Mouse (Mus musculus) CD4-positive, CD25-positive, alpha-beta regulatory T cell (primary cell): ENCODE results near the gene Cst8. TPM values are rescaled to one million over a fixed set of nuclear protein-coding genes. Genes with fewer than 3 reads are reported as not detected.

ENCODE experiments used
- polyA plus RNA-seq: library from polyadenylated mRNA; unstranded; fragments of 100-300 nt; shearing (Covaris generic); gene quantifications from one replicate; pipeline ENCODE4 v1.2.1, GENCODE M21; 2017

The Cst8 gene
- not detected for polyA plus RNA-seq

DNA sequence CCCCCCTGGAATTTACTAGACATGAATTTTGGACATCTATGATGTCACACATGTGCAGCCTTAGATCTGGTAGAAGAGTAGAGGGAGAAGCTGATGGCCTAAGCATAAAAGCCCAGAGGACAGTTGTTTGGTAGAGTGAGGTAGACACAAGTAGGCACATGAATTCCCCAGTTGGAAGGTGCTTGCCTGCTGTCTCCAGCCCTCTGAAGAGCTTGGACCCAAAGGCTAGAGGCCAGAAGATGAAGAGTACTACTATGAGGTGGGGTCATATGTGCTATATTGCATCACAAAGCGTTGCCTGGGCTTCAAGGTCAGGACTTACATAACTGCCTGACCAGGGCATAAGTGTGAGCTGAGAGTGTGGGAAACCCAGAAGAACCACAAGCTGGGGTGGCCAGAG, at the start of gene Cst8:
Gene Cst8, plus strand, starts transcription at position 301 of the 400 bp plus-strand sequence.

GRCm38 (mm10) chr2:148750058-148750457, 48.5 kb upstream of the Cst8 start, which contains the start of gene Cstl1:
TSS of gene Cstl1 (plus strand) at chr2:148750358.

GRCm38 (mm10) chr2:148771397-148771796, 27.2 kb upstream of the Cst8 start, which contains the start of gene Cst11:
TSS of gene Cst11 (minus strand) at chr2:148771497.

GRCm38 (mm10) chr2:148781709-148782108, 16.9 kb upstream of the Cst8 start, which contains the start of gene 8030411F24Rik:
TSS of gene 8030411F24Rik (plus strand) at chr2:148782009.

DNA sequence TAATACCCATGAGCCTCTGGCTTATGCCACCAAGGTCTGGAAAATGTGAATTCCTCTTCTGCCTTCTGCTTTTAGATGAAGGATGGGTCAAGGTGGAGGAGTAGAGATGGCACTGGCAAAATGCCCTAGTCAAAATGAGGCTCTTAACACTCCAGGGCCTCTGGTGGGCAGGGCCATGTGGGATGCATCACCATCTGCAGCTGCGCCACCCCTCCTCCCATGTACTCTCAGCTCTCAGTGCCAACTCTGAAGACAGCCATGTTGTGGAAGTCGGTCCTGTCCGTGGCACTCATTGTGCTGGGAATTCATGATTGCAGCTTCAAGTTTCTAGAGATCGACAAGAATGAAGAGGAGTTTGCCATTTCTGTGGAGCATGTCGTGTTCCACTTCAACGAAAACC, 9.4 kb upstream of the Cst8 start, which contains the start of gene Cst12:
Gene Cst12, plus strand, starts transcription at position 220 of the 400 bp plus-strand sequence.

GRCm38 (mm10) chr2:148819909-148820308, 21.3 kb downstream of the Cst8 start, which contains the start of gene Cst13:
TSS of gene Cst13 (plus strand) at chr2:148820081.

DNA sequence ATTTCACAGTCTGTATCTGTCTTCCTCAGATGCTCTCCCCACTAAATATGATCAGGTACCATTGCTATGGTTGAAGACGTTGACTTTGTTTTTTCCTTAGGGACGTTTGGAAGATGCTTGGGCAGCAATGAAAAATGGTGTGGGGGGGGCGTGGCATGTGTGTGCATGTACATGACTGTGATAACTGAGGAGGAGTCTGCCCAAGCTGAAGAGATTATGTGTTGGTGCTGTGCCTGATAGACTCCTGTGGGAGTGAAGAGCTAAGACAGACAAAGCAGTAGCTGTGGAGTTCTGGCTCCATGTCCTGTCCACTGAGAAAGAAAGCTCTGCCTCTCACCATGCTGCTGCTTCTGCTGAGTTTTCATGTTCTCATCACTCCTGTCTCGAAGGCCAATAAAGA, 36.3 kb downstream of the Cst8 start, which contains the start of gene Cst9:
Gene Cst9, plus strand, starts transcription at position 236 of the 400 bp plus-strand sequence.

Other genes with a start within 250 kb of the Cst8 start
- 58.2 TPM for gene Nxt1, start 126.2 kb upstream of the Cst8 start, polyA plus RNA-seq
- gene Gzf1, start 117.8 kb upstream of the Cst8 start, polyA plus RNA-seq: 11.7 TPM
- gene Napb, start 66.3 kb upstream of the Cst8 start, polyA plus RNA-seq: 1.6 TPM
- not detected for gene Cstl1, start 48.4 kb upstream of the Cst8 start, polyA plus RNA-seq
- gene Cst11, start 27.3 kb upstream of the Cst8 start, polyA plus RNA-seq: not detected
- not detected for gene 8030411F24Rik, start 16.8 kb upstream of the Cst8 start, polyA plus RNA-seq
- gene Cst12, start 9.4 kb upstream of the Cst8 start, polyA plus RNA-seq: not detected
- gene Cst13, start 21.3 kb downstream of the Cst8 start, polyA plus RNA-seq: not detected
- gene Cst9, start 36.4 kb downstream of the Cst8 start, polyA plus RNA-seq: not detected
- not detected for gene 9230104L09Rik, start 66.3 kb downstream of the Cst8 start, polyA plus RNA-seq
- gene Cst3, start 76.9 kb downstream of the Cst8 start, polyA plus RNA-seq: 140 TPM
- not detected for gene Gm1330, start 204.5 kb downstream of the Cst8 start, polyA plus RNA-seq
- gene Gm10750, start 218.5 kb downstream of the Cst8 start, polyA plus RNA-seq: not detected